In genomic region chr14:77483076-77483475, GRCm38 (mm10) we compare ENCODE assay signal across 15 mouse cellular contexts.
A peak's percentile ranks its signal among the peaks of the same experiment; 100 is the strongest.
DNase-seq lines count a peak whose midpoint lies in the region; ATAC-seq and TF ChIP-seq lines count a peak whose summit lies in the region.
"Had no signal": no experiment of that assay in that cellular context is flagged by ENCODE, and none has a peak within 500 bp of the region (broad histone marks: within the 10 kb centered on the region; RNA-seq: fewer than 3 reads in every experiment).

No protein-coding gene starts in this region.

- 48% methylated on average over 15 of the region's 15 CpGs for WGBS in kidney, postnatal 0 days
- WGBS in embryonic facial prominence, embryonic 10.5 days, result 43% methylated on average over 15 of the region's 15 CpGs
- 37% methylated on average over 12 of the region's 15 CpGs for WGBS in liver, postnatal 0 days (ENCODE audit: insufficient replicate concordance)

- no peak overlapping the region for H3K27ac ChIP-seq in kidney, postnatal 0 days
- H3K27ac ChIP-seq in embryonic facial prominence, embryonic 10.5 days (replicated peaks), result no peak overlapping the region
- no peak overlapping the region for H3K27ac ChIP-seq in liver, postnatal 0 days (ENCODE audit: low read depth)
- H3K27ac ChIP-seq: forebrain, embryonic 12.5 days; liver, embryonic 15.5 days; macrophage had no signal

- H3K4me2 ChIP-seq in kidney, postnatal 0 days (ENCODE audit: low read length), result 0 out of 2 replicates have a peak overlapping the region, but pooled peaks have one; percentile 31
- H3K4me2 ChIP-seq in liver, postnatal 0 days (ENCODE audit: low read depth, low read length), result no peak overlapping the region
- H3K4me2 ChIP-seq: forebrain, embryonic 12.5 days; liver, embryonic 15.5 days had no signal

- ATAC-seq in kidney, postnatal 0 days (replicated peaks; ENCODE audit: low FRiP score, low read depth), result peak; percentile 30; the same call in 1 of the 2 replicates
- ATAC-seq in liver, postnatal 0 days, result 0 out of 2 replicates have a peak, but pooled peaks have one; percentile 31
- ATAC-seq: midbrain, embryonic 16.5 days had no signal

- TF ChIP-seq EP300 in liver, postnatal 0 days (IDR thresholded peaks at IDR 0.05; ENCODE audit: low read depth), result no peak

- H3K4me3 ChIP-seq in kidney, postnatal 0 days (replicated peaks; ENCODE audit: low read depth, low read length), result no peak overlapping the region
- H3K4me3 ChIP-seq in embryonic facial prominence, embryonic 10.5 days, result no peak overlapping the region
- H3K4me3 ChIP-seq in liver, postnatal 0 days (ENCODE audit: low read depth, low read length), result no peak overlapping the region
- H3K4me3 ChIP-seq: forebrain, embryonic 12.5 days; liver, embryonic 15.5 days had no signal

- no peaks in the 10 kb centered on the region for H3K36me3 ChIP-seq in kidney, postnatal 0 days (ENCODE audit: insufficient read depth, low read length)
- no peaks in the 10 kb centered on the region for H3K36me3 ChIP-seq in embryonic facial prominence, embryonic 10.5 days (replicated peaks)
- no peaks in the 10 kb centered on the region for H3K36me3 ChIP-seq in liver, postnatal 0 days (replicated peaks; ENCODE audit: insufficient read depth, low read length)
- H3K36me3 ChIP-seq: forebrain, embryonic 12.5 days; liver, embryonic 15.5 days had no signal

- H3K4me1 ChIP-seq in kidney, postnatal 0 days (replicated peaks; ENCODE audit: insufficient read depth, low read length), result 0 out of 2 replicates have a peak, but pooled peaks cover 2% of the 10 kb centered on the region
- 0 out of 2 replicates have a peak, but pooled peaks cover 2% of the 10 kb centered on the region for H3K4me1 ChIP-seq in embryonic facial prominence, embryonic 10.5 days
- no peaks in the 10 kb centered on the region for H3K4me1 ChIP-seq in liver, postnatal 0 days (ENCODE audit: insufficient read depth)
- H3K4me1 ChIP-seq: liver, embryonic 15.5 days had no signal

- H3K9ac ChIP-seq in kidney, postnatal 0 days (ENCODE audit: low read depth, low read length), result no peak overlapping the region
- H3K9ac ChIP-seq in liver, postnatal 0 days (replicated peaks), result no peak overlapping the region
- H3K9ac ChIP-seq: forebrain, embryonic 12.5 days; liver, embryonic 15.5 days had no signal

- peak; percentile 19 for DNase-seq in kidney, postnatal 0 days (ENCODE audit: low spot score)
- no peak for DNase-seq in kidney, adult 18-20 months
- DNase-seq in R1 (ENCODE audit: low read depth, low spot score), result peak; percentile 73
- peak; percentile 34 for DNase-seq in embryonic facial prominence, embryonic 10.5 days (ENCODE audit: low spot score)
- peak; percentile 58 for DNase-seq in liver, postnatal 0 days
- no peak for DNase-seq in cerebellum, adult 8-10 months
- DNase-seq in right cerebral cortex, postnatal 25 days, result no peak
- no peak for DNase-seq in cerebellum, postnatal 14 days
- DNase-seq: adrenal gland, adult 2 months; cerebellum, adult 18-20 months; heart, postnatal 10 days had no signal

- H3K27me3 ChIP-seq in kidney, postnatal 0 days (ENCODE audit: insufficient read depth, low read length), result no peaks in the 10 kb centered on the region
- H3K27me3 ChIP-seq in embryonic facial prominence, embryonic 10.5 days (replicated peaks; ENCODE audit: low read depth, poor library complexity, severe bottlenecking), result no peaks in the 10 kb centered on the region
- no peaks in the 10 kb centered on the region for H3K27me3 ChIP-seq in liver, postnatal 0 days (ENCODE audit: insufficient read depth, low read length)
- H3K27me3 ChIP-seq: forebrain, embryonic 12.5 days; liver, embryonic 15.5 days had no signal

- H3K9me3 ChIP-seq in kidney, postnatal 0 days (replicated peaks; ENCODE audit: low read length), result no peaks in the 10 kb centered on the region
- H3K9me3 ChIP-seq in embryonic facial prominence, embryonic 10.5 days, result no peaks in the 10 kb centered on the region
- no peaks in the 10 kb centered on the region for H3K9me3 ChIP-seq in liver, postnatal 0 days (ENCODE audit: low read length)
- H3K9me3 ChIP-seq: forebrain, embryonic 12.5 days; liver, embryonic 15.5 days had no signal

- no peak for TF ChIP-seq CTCF in kidney, postnatal 0 days (IDR thresholded peaks at IDR 0.05; ENCODE audit: low read depth)
- TF ChIP-seq CTCF in liver, postnatal 0 days (IDR thresholded peaks at IDR 0.05; ENCODE audit: low read depth), result no peak

Comparison
In these comparisons a context has a peak if more than half of its experiments do, and no peak if none do; other contexts are left out.
1. DNase-seq: peak in kidney, postnatal 0 days (single experiment), R1 (single experiment), embryonic facial prominence, embryonic 10.5 days (single experiment) and liver, postnatal 0 days (single experiment); none in kidney, adult 18-20 months (single experiment), cerebellum, adult 8-10 months (single experiment), right cerebral cortex, postnatal 25 days (single experiment) and cerebellum, postnatal 14 days (0 of 2).